Mouse (Mus musculus): ENCODE measurements around the gene Lrit3. TPM values are rescaled to one million over a fixed set of nuclear protein-coding genes. Genes with fewer than 3 reads are reported as not detected.
"Not testable (repeated sequence)": the region's sequence is repeated elsewhere in the genome, so short reads cannot be mapped to it uniquely, and the experiment has no call there.

Gene Lrit3
- total RNA-seq, 2 experiments from 2014 or later: 0.26 TPM; not detected in 1

- intact Hi-C loops (cut with DNase I): no loop called here
- no peak for DNase-seq (ENCODE audit: extremely low spot score in 1 of 2, low spot score in 2 of 2)
These were observed 6.5 kb downstream of the Lrit3 start for GRCm38 (mm10) chr3:129797341-129797740.

- intact Hi-C loops (cut with DNase I): no loop called here
These were observed 10.0 kb downstream of the Lrit3 start for GRCm38 (mm10) chr3:129793801-129794200.

GRCm38 (mm10) chr3:129782746-129783145, 21.1 kb downstream of the Lrit3 start:
- DNase-seq (ENCODE audit: extremely low spot score in 1 of 2, low spot score in 2 of 2): no peak
- intact Hi-C loops (cut with DNase I): no loop called here

More at GRCm38 (mm10) chr3:129793801-129794200, 10.0 kb downstream of the Lrit3 start:
- no peak for DNase-seq (ENCODE audit: extremely low spot score in 1 of 2, low spot score in 2 of 2)

- intact Hi-C loops (cut with DNase I): no loop called here
- DNase-seq (ENCODE audit: extremely low spot score in 1 of 2, low spot score in 2 of 2): no peak
These were observed 22.4 kb downstream of the Lrit3 start for GRCm38 (mm10) chr3:129781435-129781834.

- intact Hi-C loops (cut with DNase I): no loop called here
- no peak for DNase-seq (ENCODE audit: extremely low spot score in 1 of 2, low spot score in 2 of 2)
These were observed 32.6 kb downstream of the Lrit3 start for GRCm38 (mm10) chr3:129771210-129771609.

- DNase-seq (ENCODE audit: extremely low spot score in 1 of 2, low spot score in 2 of 2): no peak
- intact Hi-C loops (cut with DNase I): no loop called here
These were observed 36.6 kb downstream of the Lrit3 start for GRCm38 (mm10) chr3:129766971-129767794.

GRCm38 (mm10) chr3:129766106-129766505, 37.7 kb downstream of the Lrit3 start:
- no peak for DNase-seq (ENCODE audit: extremely low spot score in 1 of 2, low spot score in 2 of 2)
- intact Hi-C loops (cut with DNase I): no loop called here

GRCm38 (mm10) chr3:129757599-129757998, 46.2 kb downstream of the Lrit3 start:
- intact Hi-C loops (cut with DNase I); DNase-seq (ENCODE audit: extremely low spot score in 1 of 2, low spot score in 2 of 2): not testable (repeated sequence)

GRCm38 (mm10) chr3:129754650-129755604, 48.9 kb downstream of the Lrit3 start, which contains the start of gene Egf:
Gene Egf (minus strand): TSS chr3:129755316.
- peak in 1 of 2 experiments; percentile 36 for DNase-seq (ENCODE audit: extremely low spot score in 1 of 2, low spot score in 2 of 2)
- intact Hi-C loops (cut with DNase I): no loop called here

- intact Hi-C loops (cut with DNase I): no loop called here
These were observed 59.0 kb downstream of the Lrit3 start for GRCm38 (mm10) chr3:129744803-129745202.

GRCm38 (mm10) chr3:129742781-129743180, 61.0 kb downstream of the Lrit3 start:
- intact Hi-C loops (cut with DNase I): no loop called here
- no peak for DNase-seq (ENCODE audit: extremely low spot score in 1 of 2, low spot score in 2 of 2)

More at GRCm38 (mm10) chr3:129744803-129745202, 59.0 kb downstream of the Lrit3 start:
- peak in 1 of 2 experiments; percentile 35 for DNase-seq (ENCODE audit: extremely low spot score in 1 of 2, low spot score in 2 of 2)

- DNase-seq (ENCODE audit: extremely low spot score in 1 of 2, low spot score in 2 of 2): no peak
- intact Hi-C loops (cut with DNase I): no loop called here
These were observed 65.3 kb downstream of the Lrit3 start for GRCm38 (mm10) chr3:129738291-129739183.

Other genes with a start within 250 kb of the Lrit3 start
- 1 to 10 TPM; 2.2 to 2.5 TPM for gene Egf, start 48.7 kb downstream of the Lrit3 start, total RNA-seq (2021)
- gene Rrh, start 18.6 kb upstream of the Lrit3 start, total RNA-seq (2021): 1 to 10 TPM in 1 of 2 experiments, under 1 TPM in 1; 0.79 to 1.0 TPM
- 10 to 100 TPM; 42.5 to 47.8 TPM for gene Gar1, start 27.4 kb upstream of the Lrit3 start, total RNA-seq (2021)
- gene Cfi, start 31.9 kb upstream of the Lrit3 start, total RNA-seq (2021): not detected
- gene Pla2g12a, start 74.6 kb upstream of the Lrit3 start, total RNA-seq (2021): 10 to 100 TPM; 18.0 to 18.1 TPM
- 1 to 10 TPM; 5.8 to 6.4 TPM for gene Casp6, start 97.4 kb upstream of the Lrit3 start, total RNA-seq (2021)
- gene Mcub, start 166.2 kb upstream of the Lrit3 start, total RNA-seq (2021): 1 to 10 TPM; 1.8 to 3.3 TPM